Mouse (Mus musculus): ENCODE measurements around the gene Grm4.

DNA sequence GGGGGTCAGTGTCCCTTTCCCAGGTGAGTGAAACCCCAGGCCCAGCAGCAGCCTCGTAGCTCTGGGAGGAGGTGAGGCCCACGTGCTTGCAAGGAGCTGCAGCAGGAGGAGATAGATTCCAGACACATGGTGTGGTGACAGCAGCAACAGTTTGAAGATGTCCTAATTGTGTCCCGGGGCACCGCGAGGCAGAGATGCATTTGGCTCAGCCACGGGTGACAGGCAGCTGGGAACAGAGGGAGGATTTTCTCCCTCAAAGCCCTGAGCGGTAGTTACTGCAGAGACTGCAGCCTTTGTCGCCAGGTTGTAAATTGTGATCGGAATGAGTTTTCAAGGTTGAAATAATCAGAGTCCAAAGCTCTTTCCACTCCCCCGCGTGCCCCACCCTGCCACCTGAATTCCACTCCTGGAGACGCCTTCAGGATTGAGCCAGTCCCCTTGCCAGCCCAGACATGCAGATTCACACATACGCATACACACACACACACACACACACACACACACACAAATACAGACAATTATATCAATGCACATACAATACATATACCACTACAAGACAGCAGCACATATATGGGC, 78.6 kb downstream of the Grm4 start:
- no peak for TF ChIP-seq POLR2A (IDR thresholded peaks at IDR 0.05; ENCODE audit: borderline replicate concordance, control insufficient read depth, low read depth, low read length)
- TF ChIP-seq CTCF (IDR thresholded peaks at IDR 0.05; ENCODE audit: control insufficient read depth, insufficient read depth, low read length): no peak
